Mouse (Mus musculus): Measurements from ENCODE around the gene Prkcd.

- TF ChIP-seq CTCF (IDR thresholded peaks at IDR 0.05; ENCODE audit: low read depth, low read length) (no peak), EP300 (IDR thresholded peaks at IDR 0.05; ENCODE audit: insufficient read depth, low read depth, low read length) (no peak), POLR2A (IDR thresholded peaks at IDR 0.05; ENCODE audit: insufficient read depth, low read length) (no peak)
Observed at GRCm38 (mm10) chr14:30610940-30611339, 15.1 kb downstream of the Prkcd start.
